Mouse (Mus musculus) hindbrain, embryonic 15.5 days (tissue): ENCODE results near the gene Aspdh. TPM values are rescaled to one million over a fixed set of nuclear protein-coding genes. Genes with fewer than 3 reads are reported as not detected.
A peak's percentile ranks its signal among the peaks of the same experiment; 100 is the strongest.

Experiments used
- ATAC-seq: fragments of 200-750 bp; cut with Nextera tagmentation; 2 replicates; pipeline ENCODE4 v1.8.0; 2017; ENCODE audit warnings: low read depth, moderate number of reproducible peaks, moderate TSS enrichment; ENCODE audit not compliant: low FRiP score
- H3K27ac ChIP-seq: fragments of 300-500 bp; sonication (generic); replicated peaks from 2 replicates; pipeline ENCODE4 v1.5.1; 2015; ENCODE audit warnings: mild to moderate bottlenecking, inconsistent platforms
- H3K27me3 ChIP-seq: fragments of 300-500 bp; sonication (generic); 2 replicates; pipeline ENCODE4 v1.6.1; 2015; ENCODE audit warnings: control low read depth, inconsistent platforms
- H3K36me3 ChIP-seq: fragments of 300-500 bp; sonication (generic); 2 replicates; pipeline ENCODE4 v1.6.1; 2015; ENCODE audit warnings: control low read depth, inconsistent platforms
- H3K4me1 ChIP-seq: fragments of 300-500 bp; sonication (generic); replicated peaks from 2 replicates; pipeline ENCODE4 v1.6.1; 2015; ENCODE audit warnings: control low read depth, inconsistent platforms
- H3K4me2 ChIP-seq: fragments of 300-500 bp; sonication (generic); 2 replicates; pipeline ENCODE4 v1.6.1; 2015; ENCODE audit warnings: moderate library complexity, mild to moderate bottlenecking, inconsistent platforms
- H3K4me3 ChIP-seq: fragments of 300-500 bp; sonication (generic); 2 replicates; pipeline ENCODE4 v1.5.1; 2015; ENCODE audit warnings: mild to moderate bottlenecking, inconsistent platforms
- H3K9ac ChIP-seq: fragments of 300-500 bp; sonication (generic); 2 replicates; pipeline ENCODE4 v1.6.1; 2015; ENCODE audit warnings: inconsistent platforms
- H3K9me3 ChIP-seq: fragments of 300-500 bp; sonication (generic); 2 replicates; pipeline ENCODE4 v1.6.1; 2016; ENCODE audit warnings: control low read depth, inconsistent platforms
- WGBS: fragments of 180-500 bp; shearing (Covaris S2); methylation state at CpG from one replicate; pipeline ENCODE4 v1.1.7; 2015; 5-methylcytosine and 5-hydroxymethylcytosine counted together
- polyA plus RNA-seq: library from polyadenylated mRNA; unstranded; fragments of >200 nt; fragmentation: Nextera tagmentation; extraction: Ambion mirVana; gene quantifications from 2 replicates; pipeline ENCODE4 v1.2.1, GENCODE M21; 2015

The Aspdh gene
- polyA plus RNA-seq, 1 experiment from 2014 or later: 5.0 TPM

- 92% methylated on average over 1 of the region's 1 CpGs for WGBS
- ATAC-seq: no peak
- Histone ChIP-seq H3K27ac (no peak overlapping the region), H3K4me2 (no peak overlapping the region), H3K9me3 (no peaks in the 10 kb centered on the region), H3K4me3 (no peak overlapping the region), H3K4me1 (peaks cover 28% of the 10 kb centered on the region), H3K36me3 (peaks cover 49% of the 10 kb centered on the region), H3K27me3 (no peaks in the 10 kb centered on the region), H3K9ac (no peak overlapping the region)
Observed at GRCm38 (mm10) chr7:44456302-44456701, 8.9 kb upstream of the Aspdh start.

DNA sequence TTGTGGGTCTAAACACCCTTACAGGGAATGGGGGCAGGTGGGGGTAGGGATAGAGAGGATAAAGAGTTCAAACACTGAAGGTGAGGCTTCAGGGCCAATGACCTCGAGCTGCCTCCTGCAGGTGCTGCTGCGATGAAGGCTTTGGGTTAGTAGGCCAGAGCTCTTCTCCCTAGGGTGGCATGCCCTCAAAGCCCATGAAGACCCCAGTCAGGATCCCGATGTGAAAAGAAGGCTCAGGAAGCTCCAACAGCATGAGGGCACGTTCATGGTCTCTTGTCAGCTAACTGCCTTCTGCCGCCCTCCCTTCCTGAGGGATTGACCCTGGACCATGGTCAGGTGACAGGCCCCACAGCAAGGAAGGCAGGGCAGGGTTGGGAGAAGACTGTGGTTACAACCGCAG is 5.1 kb upstream of the Aspdh start:
- Histone ChIP-seq H3K27ac (no peak overlapping the region), H3K9ac (no peak overlapping the region), H3K4me2 (no peak overlapping the region), H3K4me3 (no peak overlapping the region), H3K9me3 (no peaks in the 10 kb centered on the region), H3K36me3 (peaks cover 61% of the 10 kb centered on the region), H3K4me1 (peaks cover 28% of the 10 kb centered on the region), H3K27me3 (no peaks in the 10 kb centered on the region)
- no peak for ATAC-seq
- 79% methylated on average over 6 of the region's 6 CpGs for WGBS

GRCm38 (mm10) chr7:44460767-44461502 is 4.3 kb upstream of the Aspdh start:
- H3K9me3 ChIP-seq: no peaks in the 10 kb centered on the region
- peaks cover 33% of the 10 kb centered on the region for H3K4me1 ChIP-seq
- H3K4me3 ChIP-seq: no peak overlapping the region
- ATAC-seq: no peak
- no peak overlapping the region for H3K9ac ChIP-seq
- WGBS: 80% methylated on average over 31 of the region's 31 CpGs
- no peak overlapping the region for H3K27ac ChIP-seq
- peaks cover 57% of the 10 kb centered on the region for H3K36me3 ChIP-seq
- H3K27me3 ChIP-seq: no peaks in the 10 kb centered on the region
- no peak overlapping the region for H3K4me2 ChIP-seq

- H3K27me3 ChIP-seq: no peaks in the 10 kb centered on the region
- H3K27ac ChIP-seq: no peak overlapping the region
- no peaks in the 10 kb centered on the region for H3K9me3 ChIP-seq
- H3K9ac ChIP-seq: no peak overlapping the region
- no peak for ATAC-seq
- H3K36me3 ChIP-seq: peaks cover 53% of the 10 kb centered on the region
- no peak overlapping the region for H3K4me3 ChIP-seq
- H3K4me1 ChIP-seq: peaks cover 36% of the 10 kb centered on the region
- 63% methylated on average over 57 of the region's 57 CpGs for WGBS
- H3K4me2 ChIP-seq: no peak overlapping the region
Observed at GRCm38 (mm10) chr7:44461503-44462217, 3.5 kb upstream of the Aspdh start.

DNA sequence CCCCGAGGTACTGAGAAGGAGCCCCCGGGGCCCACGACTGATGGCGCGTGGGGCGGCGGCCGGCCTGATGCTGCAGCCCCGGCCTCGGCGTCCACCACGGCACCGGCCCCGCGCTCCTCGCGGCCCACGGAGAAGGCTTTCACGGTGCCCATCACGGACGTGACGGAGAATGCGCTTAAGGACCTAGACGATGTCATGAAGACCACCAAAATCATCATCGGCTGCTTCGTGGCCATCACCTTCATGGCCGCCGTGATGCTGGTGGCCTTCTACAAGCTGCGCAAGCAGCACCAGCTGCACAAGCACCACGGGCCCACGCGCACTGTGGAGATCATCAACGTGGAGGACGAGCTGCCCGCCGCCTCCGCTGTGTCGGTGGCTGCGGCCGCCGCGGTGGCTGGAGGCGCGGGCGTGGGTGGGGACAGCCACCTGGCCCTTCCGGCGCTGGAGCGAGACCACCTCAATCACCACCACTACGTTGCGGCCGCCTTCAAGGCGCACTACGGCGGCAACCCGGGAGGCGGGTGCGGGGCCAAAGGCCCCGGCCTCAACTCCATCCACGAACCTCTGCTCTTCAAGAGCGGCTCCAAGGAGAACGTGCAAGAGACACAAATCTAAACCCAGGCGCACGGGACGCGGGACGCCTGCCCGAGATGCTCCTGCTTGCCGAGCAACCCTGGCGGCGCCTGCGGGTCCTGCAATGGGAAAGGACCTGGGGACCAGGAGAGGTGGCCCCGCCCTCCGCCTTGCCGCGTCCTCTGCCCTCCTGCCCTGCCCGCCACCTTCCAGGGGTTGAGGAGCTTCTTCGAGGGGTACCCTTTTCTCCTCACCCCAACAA is 2.8 kb upstream of the Aspdh start:
- Histone ChIP-seq H3K4me3 (no peak overlapping the region), H3K4me2 (no peak overlapping the region), H3K27me3 (no peaks in the 10 kb centered on the region), H3K36me3 (peaks cover 45% of the 10 kb centered on the region), H3K4me1 (peaks cover 44% of the 10 kb centered on the region), H3K9me3 (no peaks in the 10 kb centered on the region), H3K27ac (no peak overlapping the region), H3K9ac (no peak overlapping the region)
- no peak for ATAC-seq
- WGBS: 28% methylated on average over 77 of the region's 77 CpGs

- Histone ChIP-seq H3K4me1 (peaks cover 46% of the 10 kb centered on the region), H3K4me3 (no peak overlapping the region), H3K36me3 (peaks cover 39% of the 10 kb centered on the region), H3K9me3 (no peaks in the 10 kb centered on the region), H3K4me2 (no peak overlapping the region), H3K9ac (no peak overlapping the region), H3K27me3 (no peaks in the 10 kb centered on the region), H3K27ac (no peak overlapping the region)
- ATAC-seq: no peak
- WGBS: 37% methylated on average over 8 of the region's 8 CpGs
Observed at GRCm38 (mm10) chr7:44463056-44463425, 2.1 kb upstream of the Aspdh start.

GRCm38 (mm10) chr7:44463556-44464225 is 1.5 kb upstream of the Aspdh start:
- no peak for ATAC-seq
- Histone ChIP-seq H3K9ac (0 out of 2 replicates have a peak overlapping the region, but pooled peaks have one; percentile 2), H3K4me2 (no peak overlapping the region), H3K36me3 (peaks cover 35% of the 10 kb centered on the region), H3K9me3 (no peaks in the 10 kb centered on the region), H3K27me3 (no peaks in the 10 kb centered on the region), H3K4me3 (no peak overlapping the region), H3K27ac (peak overlapping the region; percentile 97), H3K4me1 (peaks cover 51% of the 10 kb centered on the region)
- 76% methylated on average over 10 of the region's 10 CpGs for WGBS

DNA sequence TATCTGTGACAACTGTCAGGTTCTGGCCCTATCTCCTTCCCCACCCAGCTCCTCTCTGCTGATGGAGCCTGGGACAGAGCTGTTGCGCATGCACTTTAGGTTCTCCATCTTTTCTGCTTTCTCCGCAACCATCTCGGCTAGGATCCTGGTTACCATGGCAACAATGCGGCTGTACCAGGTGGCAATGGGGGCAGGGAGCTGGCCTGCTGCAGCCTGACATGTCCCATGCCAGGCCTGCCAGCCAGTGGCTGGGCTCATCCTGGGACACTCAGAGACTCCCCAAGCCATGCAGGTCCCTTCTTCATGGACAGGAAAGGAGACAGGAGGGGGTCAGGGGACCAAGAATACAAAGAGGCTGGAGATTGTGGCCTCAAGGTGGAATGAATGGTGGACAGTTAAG is 680 bp upstream of the Aspdh start:
- peaks cover 29% of the 10 kb centered on the region for H3K36me3 ChIP-seq
- H3K9ac ChIP-seq: 0 out of 2 replicates have a peak overlapping the region, but pooled peaks have one; percentile 2
- peaks cover 59% of the 10 kb centered on the region for H3K4me1 ChIP-seq
- no peak overlapping the region for H3K4me3 ChIP-seq
- no peak for ATAC-seq
- H3K4me2 ChIP-seq: no peak overlapping the region
- 9% methylated on average over 4 of the region's 4 CpGs for WGBS
- peak overlapping the region; percentile 97 for H3K27ac ChIP-seq
- no peaks in the 10 kb centered on the region for H3K9me3 ChIP-seq
- no peaks in the 10 kb centered on the region for H3K27me3 ChIP-seq

- Histone ChIP-seq H3K27me3 (no peaks in the 10 kb centered on the region), H3K4me3 (no peak overlapping the region), H3K4me2 (no peak overlapping the region), H3K9me3 (no peaks in the 10 kb centered on the region), H3K9ac (no peak overlapping the region), H3K36me3 (peaks cover 21% of the 10 kb centered on the region), H3K4me1 (peaks cover 64% of the 10 kb centered on the region), H3K27ac (peak overlapping the region; percentile 97)
- 76% methylated on average over 10 of the region's 10 CpGs for WGBS
- no peak for ATAC-seq
Observed at GRCm38 (mm10) chr7:44466006-44466887, 1.1 kb downstream of the Aspdh start.

DNA sequence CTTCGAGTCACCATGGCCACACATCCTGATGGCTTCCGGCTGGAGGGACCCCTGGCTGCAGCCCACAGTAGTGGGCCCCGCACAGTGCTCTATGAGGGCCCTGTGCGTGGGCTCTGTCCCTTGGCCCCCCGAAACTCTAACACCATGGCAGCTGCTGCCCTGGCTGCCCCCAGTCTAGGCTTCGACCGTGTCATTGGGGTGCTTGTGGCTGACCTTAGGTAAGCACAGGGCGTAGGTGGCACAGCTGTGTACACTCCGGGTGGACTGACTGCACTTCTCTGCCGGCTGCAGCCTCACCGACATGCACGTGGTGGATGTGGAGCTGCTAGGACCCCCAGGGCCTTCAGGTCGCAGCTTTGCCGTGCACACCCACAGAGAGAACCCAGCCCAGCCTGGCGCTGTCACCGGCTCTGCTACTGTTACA is 1.7 kb downstream of the Aspdh start:
- H3K9ac ChIP-seq: no peak overlapping the region
- peaks cover 64% of the 10 kb centered on the region for H3K4me1 ChIP-seq
- H3K4me3 ChIP-seq: no peak overlapping the region
- ATAC-seq: no peak
- no peaks in the 10 kb centered on the region for H3K27me3 ChIP-seq
- H3K36me3 ChIP-seq: peaks cover 14% of the 10 kb centered on the region
- no peaks in the 10 kb centered on the region for H3K9me3 ChIP-seq
- peak overlapping the region; percentile 97 for H3K27ac ChIP-seq
- 76% methylated on average over 16 of the region's 16 CpGs for WGBS
- H3K4me2 ChIP-seq: peak overlapping the region; percentile 59; the same call in 1 of the 2 replicates
